Mouse (Mus musculus): ENCODE measurements at regions not wholly inside any gene's neighbourhood (a gene's known extent, or its start where the extent isn't known, plus 50 kb on each side); places are given as distances from the start of the nearest gene placed in this dataset.

GRCm38 (mm10) chr4:56619803-56620202 is 120.1 kb upstream of the Gm26657 start:
- DNase-seq (ENCODE audit: low spot score in 2 of 2), result no peak

- no peak for DNase-seq (ENCODE audit: low spot score in 2 of 2)
Measured at GRCm38 (mm10) chr4:56619054-56619453, 120.8 kb upstream of the Gm26657 start.

- no peak for DNase-seq (ENCODE audit: low spot score in 2 of 2)
Measured at GRCm38 (mm10) chr4:56618433-56618832, 121.4 kb upstream of the Gm26657 start.

- DNase-seq (ENCODE audit: low spot score in 2 of 2), result no peak
Measured at GRCm38 (mm10) chr4:56617661-56618360, 122.1 kb upstream of the Gm26657 start.

- no peak for DNase-seq (ENCODE audit: low spot score in 2 of 2)
Measured at GRCm38 (mm10) chr4:56612325-56612724, 127.5 kb upstream of the Gm26657 start.

GRCm38 (mm10) chr4:56611751-56612150 is 128.1 kb upstream of the Gm26657 start:
- DNase-seq (ENCODE audit: low spot score in 2 of 2), result no peak

- no peak for DNase-seq (ENCODE audit: low spot score in 2 of 2)
Measured at GRCm38 (mm10) chr4:56610273-56610672, 129.6 kb upstream of the Gm26657 start.

- DNase-seq (ENCODE audit: low spot score in 2 of 2), result no peak
Measured at GRCm38 (mm10) chr4:56608701-56609100, 131.2 kb upstream of the Gm26657 start.

- no peak for DNase-seq (ENCODE audit: low spot score in 2 of 2)
Measured at GRCm38 (mm10) chr4:56598398-56598797, 141.5 kb upstream of the Gm26657 start.

- DNase-seq (ENCODE audit: low spot score in 2 of 2), result no peak
Measured at GRCm38 (mm10) chr4:56597931-56598330, 141.9 kb upstream of the Gm26657 start.

- no peak for DNase-seq (ENCODE audit: low spot score in 2 of 2)
Measured at GRCm38 (mm10) chr4:56582405-56582804, 157.5 kb upstream of the Gm26657 start.

- no peak for DNase-seq (ENCODE audit: low spot score in 2 of 2)
Measured at GRCm38 (mm10) chr4:56576837-56577548, 162.9 kb upstream of the Gm26657 start.

GRCm38 (mm10) chr4:56552126-56552525 is 187.7 kb upstream of the Gm26657 start:
- no peak for DNase-seq (ENCODE audit: low spot score in 2 of 2)

- no peak for DNase-seq (ENCODE audit: low spot score in 2 of 2)
Measured at GRCm38 (mm10) chr4:56533344-56533985, 206.4 kb upstream of the Gm26657 start.

- DNase-seq (ENCODE audit: low spot score in 2 of 2), result no peak
Measured at GRCm38 (mm10) chr4:56532921-56533320, 206.9 kb upstream of the Gm26657 start.

- DNase-seq (ENCODE audit: low spot score in 2 of 2), result no peak
Measured at GRCm38 (mm10) chr4:56528571-56528970, 211.3 kb upstream of the Gm26657 start.

- no peak for DNase-seq (ENCODE audit: low spot score in 2 of 2)
Measured at GRCm38 (mm10) chr4:56524430-56524985, 215.4 kb upstream of the Gm26657 start.

- DNase-seq (ENCODE audit: low spot score in 2 of 2), result no peak
Measured at GRCm38 (mm10) chr4:56507770-56508169, 232.1 kb upstream of the Gm26657 start.

- peak in 1 of 2 experiments; percentile 5 for DNase-seq (ENCODE audit: low spot score in 2 of 2)
Measured at GRCm38 (mm10) chr4:56506786-56507185, 233.1 kb upstream of the Gm26657 start.

- no peak for DNase-seq (ENCODE audit: low spot score in 2 of 2)
Measured at GRCm38 (mm10) chr4:56506067-56506466, 233.8 kb upstream of the Gm26657 start.

- peak in 1 of 2 experiments; percentile 44 for DNase-seq (ENCODE audit: low spot score in 2 of 2)
Measured at GRCm38 (mm10) chr4:56492537-56493221, 247.2 kb upstream of the Gm26657 start.

GRCm38 (mm10) chr4:56489361-56489760 is 250.5 kb upstream of the Gm26657 start:
- no peak for DNase-seq (ENCODE audit: low spot score in 2 of 2)

Measured in cerebellum, postnatal 4 days (tissue).